Mouse (Mus musculus) ES-E14 (cell line): ENCODE results near the gene Myocd.

Source experiments
- CHD2 ChIP-seq: IDR thresholded peaks from 2 replicates; pipeline ENCODE4 v1.6.1; 2014; ENCODE audit warnings: mild to moderate bottlenecking, low read depth, low read length, inconsistent platforms
- HCFC1 ChIP-seq: IDR thresholded peaks from 2 replicates; pipeline ENCODE4 v1.6.1; 2012; ENCODE audit warnings: low read length, inconsistent platforms, borderline replicate concordance; ENCODE audit not compliant: insufficient read depth
- MAFK ChIP-seq: IDR thresholded peaks from 2 replicates; pipeline ENCODE4 v1.6.1; 2014; ENCODE audit warnings: mild to moderate bottlenecking, low read depth, low read length, inconsistent platforms; ENCODE audit not compliant: insufficient read depth
- ZC3H11A ChIP-seq: IDR thresholded peaks from 2 replicates; pipeline ENCODE4 v1.6.1; 2012; ENCODE audit warnings: low read depth, mild to moderate bottlenecking, inconsistent platforms, low read length, borderline replicate concordance
- ZNF384 ChIP-seq: IDR thresholded peaks from 2 replicates; pipeline ENCODE4 v1.6.1; 2012; ENCODE audit warnings: low read depth, low read length, inconsistent platforms

GRCm38 (mm10) chr11:65153006-65153405, 116.8 kb downstream of the Myocd start:
- TF ChIP-seq ZC3H11A, result no peak
- TF ChIP-seq ZNF384, result no peak
- no peak for TF ChIP-seq HCFC1
- TF ChIP-seq CHD2, result no peak
- TF ChIP-seq MAFK, result no peak
